Mouse (Mus musculus) stomach, postnatal 0 days (tissue): ENCODE measurements around the gene Rtkn. TPM values are rescaled to one million over a fixed set of nuclear protein-coding genes. Genes with fewer than 3 reads are reported as not detected.

ENCODE experiments used
- ATAC-seq: fragments of 200-750 bp; cut with Nextera tagmentation; 2 replicates; pipeline ENCODE4 v1.8.0; 2017; ENCODE audit not compliant: low FRiP score, low TSS enrichment
- DNase-seq: peaks from one replicate; pipeline ENCODE4 v3.0.0-alpha.2; 2016; ENCODE audit warnings: low spot score
- H3K27ac ChIP-seq: fragments of 300-500 bp; sonication (generic); replicated peaks from 2 replicates; pipeline ENCODE4 v1.5.1; 2014; ENCODE audit warnings: mild to moderate bottlenecking, control low read depth
- H3K27me3 ChIP-seq: fragments of 300-500 bp; sonication (generic); 2 replicates; pipeline ENCODE4 v1.6.1; 2014; ENCODE audit warnings: low read length; ENCODE audit not compliant: control insufficient read depth, insufficient read depth
- H3K36me3 ChIP-seq: fragments of 300-500 bp; sonication (generic); 2 replicates; pipeline ENCODE4 v1.6.1; 2014; ENCODE audit warnings: low read length, mixed read lengths; ENCODE audit not compliant: control insufficient read depth, insufficient read depth
- H3K4me1 ChIP-seq: fragments of 300-500 bp; sonication (generic); replicated peaks from 2 replicates; pipeline ENCODE4 v1.6.1; 2014; ENCODE audit warnings: antibody characterized with exemption; ENCODE audit not compliant: control insufficient read depth, insufficient read depth
- H3K4me2 ChIP-seq: fragments of 300-500 bp; sonication (generic); replicated peaks from 2 replicates; pipeline ENCODE4 v1.6.1; 2014; ENCODE audit warnings: low read depth, mild to moderate bottlenecking, control low read depth, moderate library complexity
- H3K4me3 ChIP-seq: fragments of 300-500 bp; sonication (generic); 2 replicates; pipeline ENCODE4 v1.5.1; 2014; ENCODE audit warnings: low read depth, low read length, control low read depth
- H3K9ac ChIP-seq: fragments of 300-500 bp; sonication (generic); 2 replicates; pipeline ENCODE4 v1.6.1; 2014; ENCODE audit warnings: mild to moderate bottlenecking, low read length, control low read depth, mixed read lengths
- H3K9me3 ChIP-seq: fragments of 300-500 bp; sonication (generic); 2 replicates; pipeline ENCODE4 v1.6.1; 2016; ENCODE audit warnings: low read length; ENCODE audit not compliant: control insufficient read depth
- CTCF ChIP-seq: IDR thresholded peaks from 2 replicates; pipeline ENCODE4 v1.5.1; 2016; ENCODE audit warnings: antibody characterized with exemption, low read depth, mild to moderate bottlenecking, moderate library complexity
- EP300 ChIP-seq: optimal IDR thresholded peaks from 2 replicates; pipeline ENCODE3; 2016; ENCODE audit warnings: antibody characterized with exemption
- WGBS: fragments of 180-500 bp; shearing (Covaris S2); extraction: QIAGEN DNeasy Blood & Tissue Kit; methylation state at CpG from one replicate; pipeline ENCODE4 v1.1.7; 2014; 5-methylcytosine and 5-hydroxymethylcytosine counted together
- polyA plus RNA-seq: library from polyadenylated mRNA; unstranded; fragments of >200 nt; fragmentation: Nextera tagmentation; extraction: Ambion mirVana; gene quantifications from 2 replicates; pipeline ENCODE4 v1.2.1, GENCODE M21; 2015

Rtkn gene
- polyA plus RNA-seq, 1 experiment from 2014 or later, result 18.5 TPM

- Histone ChIP-seq H3K9ac (peak overlapping the region; percentile 54), H3K27me3 (no peaks in the 10 kb centered on the region), H3K4me2 (peak overlapping the region; percentile 58), H3K27ac (peak overlapping the region; percentile 79), H3K36me3 (peaks cover 3% of the 10 kb centered on the region; the same call in 1 of the 2 replicates), H3K4me3 (peak overlapping the region; percentile 28), H3K4me1 (peaks cover 6% of the 10 kb centered on the region), H3K9me3 (no peaks in the 10 kb centered on the region)
- DNase-seq, result peak; percentile 40
- WGBS, result 13% methylated on average over 34 of the region's 41 CpGs
- TF ChIP-seq EP300 (no peak), CTCF (no peak)
- no peak; the same call in 1 of the 2 replicates for ATAC-seq
Observed at GRCm38 (mm10) chr6:83142211-83142731, 7.0 kb downstream of the Rtkn start.

- H3K9ac ChIP-seq, result no peak overlapping the region; the same call in 1 of the 2 replicates
- TF ChIP-seq EP300 (no peak), CTCF (no peak)
- H3K27me3 ChIP-seq, result no peaks in the 10 kb centered on the region
- peaks cover 6% of the 10 kb centered on the region for H3K4me1 ChIP-seq
- no peak overlapping the region for H3K4me2 ChIP-seq
- DNase-seq (no peak), ATAC-seq (no peak)
- no peaks in the 10 kb centered on the region for H3K9me3 ChIP-seq
- H3K4me3 ChIP-seq, result no peak overlapping the region
- peaks cover 3% of the 10 kb centered on the region; the same call in 1 of the 2 replicates for H3K36me3 ChIP-seq
- H3K27ac ChIP-seq, result peak overlapping the region; percentile 79
- WGBS, result 61% methylated on average over 11 of the region's 11 CpGs
Observed at GRCm38 (mm10) chr6:83142886-83143285, 7.6 kb downstream of the Rtkn start.

GRCm38 (mm10) chr6:83145209-83145608, 9.9 kb downstream of the Rtkn start:
- Histone ChIP-seq H3K27ac (no peak overlapping the region), H3K9me3 (no peaks in the 10 kb centered on the region), H3K4me1 (peaks cover 4% of the 10 kb centered on the region; the same call in 1 of the 2 replicates), H3K4me3 (no peak overlapping the region), H3K9ac (no peak overlapping the region), H3K27me3 (no peaks in the 10 kb centered on the region), H3K36me3 (peaks cover 10% of the 10 kb centered on the region; the same call in 1 of the 2 replicates), H3K4me2 (no peak overlapping the region)
- DNase-seq (no peak), ATAC-seq (no peak)
- WGBS, result 31% methylated on average over 2 of the region's 2 CpGs
- TF ChIP-seq CTCF (peak; percentile 30; the same call in 1 of the 2 replicates), EP300 (no peak)

- 42% methylated on average over 9 of the region's 9 CpGs for WGBS
Observed at GRCm38 (mm10) chr6:83145805-83146204, 10.5 kb downstream of the Rtkn start.

GRCm38 (mm10) chr6:83147280-83147679, 12.0 kb downstream of the Rtkn start:
- Histone ChIP-seq H3K9me3 (no peaks in the 10 kb centered on the region), H3K27me3 (no peaks in the 10 kb centered on the region), H3K36me3 (peaks cover 12% of the 10 kb centered on the region; the same call in 1 of the 2 replicates), H3K9ac (no peak overlapping the region), H3K27ac (no peak overlapping the region), H3K4me2 (no peak overlapping the region), H3K4me3 (no peak overlapping the region), H3K4me1 (peaks cover 1% of the 10 kb centered on the region; the same call in 1 of the 2 replicates)
- DNase-seq, result no peak
- no peak for ATAC-seq
- 59% methylated on average over 7 of the region's 7 CpGs for WGBS
- TF ChIP-seq CTCF, result no peak
- no peak for TF ChIP-seq EP300

More at GRCm38 (mm10) chr6:83145805-83146204, 10.5 kb downstream of the Rtkn start:
- TF ChIP-seq EP300, result no peak
- no peak for TF ChIP-seq CTCF
- peaks cover 4% of the 10 kb centered on the region; the same call in 1 of the 2 replicates for H3K4me1 ChIP-seq
- no peak overlapping the region for H3K9ac ChIP-seq
- peaks cover 10% of the 10 kb centered on the region; the same call in 1 of the 2 replicates for H3K36me3 ChIP-seq
- DNase-seq, result no peak
- H3K4me2 ChIP-seq, result no peak overlapping the region
- 0 out of 2 replicates have a peak overlapping the region, but pooled peaks have one; percentile 18 for H3K27ac ChIP-seq
- no peaks in the 10 kb centered on the region for H3K27me3 ChIP-seq
- no peak for ATAC-seq
- no peaks in the 10 kb centered on the region for H3K9me3 ChIP-seq
- H3K4me3 ChIP-seq, result no peak overlapping the region

GRCm38 (mm10) chr6:83151721-83152120, 16.5 kb downstream of the Rtkn start:
- Histone ChIP-seq H3K4me3 (no peak overlapping the region), H3K27me3 (no peaks in the 10 kb centered on the region), H3K27ac (no peak overlapping the region), H3K4me1 (no peaks in the 10 kb centered on the region), H3K4me2 (no peak overlapping the region), H3K9ac (no peak overlapping the region), H3K9me3 (no peaks in the 10 kb centered on the region), H3K36me3 (peaks cover 9% of the 10 kb centered on the region; the same call in 1 of the 2 replicates)
- TF ChIP-seq EP300, result no peak
- TF ChIP-seq CTCF, result no peak
- WGBS, result 48% methylated on average over 8 of the region's 8 CpGs
- DNase-seq (no peak), ATAC-seq (no peak)
